Mouse (Mus musculus) cerebellum, postnatal 14 days (tissue): Measurements from ENCODE around the gene Fam222a.

Experiments used
- DNase-seq, 2 experiments: peaks; one replicate each; pipeline ENCODE4 v3.0.0; 2021; ENCODE audit warnings: mixed read lengths in 2 of 2

Gene Fam222a

GRCm38 (mm10) chr5:114567565-114568197, at the start of gene Fam222a:
Gene Fam222a (plus strand): TSS chr5:114568016.
- peak; percentile 81 to 82 for DNase-seq

- no peak for DNase-seq
These were observed 39.5 kb upstream of the Fam222a start for GRCm38 (mm10) chr5:114528355-114528754.

- no peak for DNase-seq
These were observed 37.5 kb upstream of the Fam222a start for GRCm38 (mm10) chr5:114530337-114530736.

- DNase-seq, result no peak
These were observed 35.8 kb upstream of the Fam222a start for GRCm38 (mm10) chr5:114532055-114532454.

GRCm38 (mm10) chr5:114537308-114538020, 30.4 kb upstream of the Fam222a start:
- DNase-seq, result peak in 1 of 2 experiments; percentile 35

- DNase-seq, result no peak
These were observed 29.8 kb upstream of the Fam222a start for GRCm38 (mm10) chr5:114538021-114538405.

- DNase-seq, result no peak
These were observed 29.1 kb upstream of the Fam222a start for GRCm38 (mm10) chr5:114538752-114539151.

GRCm38 (mm10) chr5:114539766-114540165, 28.1 kb upstream of the Fam222a start:
- no peak for DNase-seq

- DNase-seq, result no peak
These were observed 26.0 kb upstream of the Fam222a start for GRCm38 (mm10) chr5:114541656-114542445.

GRCm38 (mm10) chr5:114543656-114544055, 24.2 kb upstream of the Fam222a start:
- DNase-seq, result no peak

- no peak for DNase-seq
These were observed 23.6 kb upstream of the Fam222a start for GRCm38 (mm10) chr5:114544205-114544604.

GRCm38 (mm10) chr5:114545076-114545475, 22.7 kb upstream of the Fam222a start:
- DNase-seq, result no peak

- DNase-seq, result no peak
These were observed 18.8 kb upstream of the Fam222a start for GRCm38 (mm10) chr5:114548976-114549375.

- no peak for DNase-seq
These were observed 18.0 kb upstream of the Fam222a start for GRCm38 (mm10) chr5:114549770-114550169.

GRCm38 (mm10) chr5:114550431-114550830, 17.4 kb upstream of the Fam222a start:
- DNase-seq, result no peak

GRCm38 (mm10) chr5:114550886-114551492, 16.8 kb upstream of the Fam222a start:
- no peak for DNase-seq

GRCm38 (mm10) chr5:114552507-114553208, 15.2 kb upstream of the Fam222a start:
- no peak for DNase-seq

GRCm38 (mm10) chr5:114553706-114554105, 14.1 kb upstream of the Fam222a start:
- DNase-seq, result no peak

- DNase-seq, result peak in 1 of 2 experiments; percentile 29
These were observed 12.4 kb upstream of the Fam222a start for GRCm38 (mm10) chr5:114555424-114555823.

GRCm38 (mm10) chr5:114556109-114556508, 11.7 kb upstream of the Fam222a start:
- no peak for DNase-seq

GRCm38 (mm10) chr5:114557765-114558731, 9.8 kb upstream of the Fam222a start:
- DNase-seq, result no peak
